Mouse (Mus musculus) inflammation-experienced regulatory T-cells (primary cell): Measurements from ENCODE around the gene Tepp. TPM values are rescaled to one million over a fixed set of nuclear protein-coding genes. Genes with fewer than 3 reads are reported as not detected.

ENCODE experiments used
- polyA plus RNA-seq, 2 experiments: library from polyadenylated mRNA; unstranded; fragments of 100-300 nt; shearing (Covaris generic); gene quantifications; one replicate each; pipeline ENCODE4 v1.2.1; 2017

Tepp gene
- polyA plus RNA-seq: not detected

GRCm38 (mm10) chr8:95310342-95310970 is at the start of gene Tepp:
Gene Tepp (plus strand): TSS chr8:95310566.

GRCm38 (mm10) chr8:95306431-95306830 is 3.9 kb upstream of the Tepp start, which contains the start of gene Cngb1:
Gene Cngb1 (minus strand): TSS chr8:95306585.

GRCm38 (mm10) chr8:95331720-95332436 is 21.5 kb downstream of the Tepp start, which contains the start of the genes Zfp319 and Usb1:
Gene Zfp319 (minus strand): TSS chr8:95331950.
Gene Usb1 (plus strand): TSS chr8:95332284.

GRCm38 (mm10) chr8:95352151-95352870 is 41.9 kb downstream of the Tepp start, which contains the start of gene Mmp15:
Gene Mmp15 (plus strand): TSS chr8:95352268.

Other genes with a start within 250 kb of the Tepp start
- 10 to 100 TPM; 19.5 to 20.9 TPM for gene Katnb1, start 229.4 kb upstream of the Tepp start, polyA plus RNA-seq
- gene Kifc3, start 107.8 kb upstream of the Tepp start, polyA plus RNA-seq: 1 to 10 TPM; 1.5 to 2.6 TPM
- under 1 TPM; 0.39 to 0.40 TPM for gene Cngb1, start 4.0 kb upstream of the Tepp start, polyA plus RNA-seq
- gene Zfp319, start 21.4 kb downstream of the Tepp start, polyA plus RNA-seq: 10 to 100 TPM; 10.4 to 12.1 TPM
- gene Usb1, start 21.7 kb downstream of the Tepp start, polyA plus RNA-seq: 10 to 100 TPM; 54.9 to 65.6 TPM
- gene Mmp15, start 41.7 kb downstream of the Tepp start, polyA plus RNA-seq: under 1 TPM; 0.39 to 0.96 TPM
- gene Cfap20, start 124.3 kb downstream of the Tepp start, polyA plus RNA-seq: 10 to 100 TPM; 47.2 to 47.4 TPM
- gene Csnk2a2, start 179.5 kb downstream of the Tepp start, polyA plus RNA-seq: 10 to 100 TPM; 31.1 to 39.2 TPM
- gene Ccdc113, start 223.5 kb downstream of the Tepp start, polyA plus RNA-seq: not detected